Mouse (Mus musculus) liver, adult 2 months (tissue): Measurements from ENCODE around the gene Tuba3b.

Source experiments
- CTCF ChIP-seq: fragments of 200-500 bp; IDR thresholded peaks from 2 replicates; pipeline ENCODE4 v1.5.1; 2011; ENCODE audit warnings: low read depth, low read length, control low read depth
- POLR2A ChIP-seq: fragments of 200-500 bp; IDR thresholded peaks from 2 replicates; pipeline ENCODE4 v1.6.1; 2011; ENCODE audit warnings: low read length, control low read depth; ENCODE audit not compliant: insufficient read depth; ENCODE audit errors: extremely low read depth

GRCm38 (mm10) chr6:145567296-145567695 is 48.3 kb upstream of the Tuba3b start:
- TF ChIP-seq CTCF, result no peak
- TF ChIP-seq POLR2A, result no peak
